Mouse (Mus musculus) MEL (cell line): ENCODE data around the gene Dag1. TPM values are rescaled to one million over a fixed set of nuclear protein-coding genes. Genes with fewer than 3 reads are reported as not detected.

ENCODE experiments used
- DNase-seq: peaks from one replicate; pipeline ENCODE4 v3.0.0; 2011; ENCODE audit warnings: low read depth, low spot score
- H3K27ac ChIP-seq: 2 replicates; pipeline ENCODE4 v1.5.1; 2012; ENCODE audit warnings: low read depth, mild to moderate bottlenecking, control low read depth, low read length, moderate library complexity; ENCODE audit not compliant: control insufficient read depth
- H3K27me3 ChIP-seq, 2 experiments: fragments of 150-350 bp in 1 of 2; sonication (generic) in 1 of 2; 2 replicates each; pipeline ENCODE4 v1.6.1; 2012; ENCODE audit warnings: low read length in 2 of 2, mild to moderate bottlenecking in 2 of 2, improper control_type of control experiment in 1 of 2, moderate library complexity in 1 of 2; ENCODE audit not compliant: insufficient read depth in 2 of 2, control insufficient read depth in 1 of 2
- H3K36me3 ChIP-seq, 2 experiments: 2 replicates each; pipeline ENCODE4 v1.6.1; 2012 to 2014; ENCODE audit warnings: low read length in 2 of 2, improper control_type of control experiment in 1 of 2, inconsistent platforms in 1 of 2, mild to moderate bottlenecking in 1 of 2; ENCODE audit not compliant: insufficient read depth in 2 of 2, control insufficient read depth in 1 of 2
- H3K4me1 ChIP-seq, 2 experiments: fragments of 150-350 bp in 1 of 2; sonication (generic) in 1 of 2; 2 replicates each; pipeline ENCODE4 v1.6.1; 2012; ENCODE audit warnings: low read length in 2 of 2, improper control_type of control experiment in 1 of 2, mild to moderate bottlenecking in 1 of 2; ENCODE audit not compliant: insufficient read depth in 2 of 2, control insufficient read depth in 1 of 2
- H3K4me3 ChIP-seq, 2 experiments: fragments of 150-350 bp in 1 of 2; sonication (generic) in 1 of 2; 2 replicates each; pipeline ENCODE4 v1.5.1; 2012; ENCODE audit warnings: low read depth in 2 of 2, low read length in 2 of 2, mild to moderate bottlenecking in 2 of 2, moderate library complexity in 2 of 2, control low read depth in 1 of 2, improper control_type of control experiment in 1 of 2; ENCODE audit not compliant: control insufficient read depth in 1 of 2, insufficient read depth in 1 of 2
- H3K79me2 ChIP-seq: 2 replicates; pipeline ENCODE4 v1.6.1; 2012; ENCODE audit warnings: mild to moderate bottlenecking, low read length, moderate library complexity; ENCODE audit not compliant: control insufficient read depth, poor library complexity, insufficient read depth
- H3K9ac ChIP-seq: 2 replicates; pipeline ENCODE4 v1.6.1; 2012; ENCODE audit warnings: low read depth, mild to moderate bottlenecking, control low read depth, low read length, moderate library complexity; ENCODE audit not compliant: control insufficient read depth, poor library complexity, severe bottlenecking
- H3K9me3 ChIP-seq: fragments of 150-350 bp; sonication (generic); replicated peaks from 2 replicates; pipeline ENCODE4 v1.6.1; 2012; ENCODE audit warnings: mild to moderate bottlenecking, low read length, improper control_type of control experiment, moderate library complexity; ENCODE audit not compliant: insufficient read depth
- BHLHE40 ChIP-seq: IDR thresholded peaks from 2 replicates; pipeline ENCODE4 v1.6.1; 2012; ENCODE audit warnings: low read depth, mild to moderate bottlenecking, inconsistent platforms, low read length, improper control_type of control experiment, borderline replicate concordance
- CHD1 ChIP-seq: IDR thresholded peaks from 2 replicates; pipeline ENCODE4 v1.6.1; 2012; ENCODE audit warnings: low read depth, mild to moderate bottlenecking, inconsistent platforms, low read length, improper control_type of control experiment
- CHD2 ChIP-seq: IDR thresholded peaks from 2 replicates; pipeline ENCODE4 v1.6.1; 2011; ENCODE audit warnings: low read length, improper control_type of control experiment
- CTCF ChIP-seq, 3 experiments: IDR thresholded peaks in 2 of 3; conservative IDR thresholded peaks in 1 of 3; 2 replicates each; pipeline ENCODE4 v1.5.1; 2011 to 2012; ENCODE audit warnings: low read length in 3 of 3, low read depth in 2 of 3, mild to moderate bottlenecking in 2 of 3, improper control_type of control experiment in 1 of 3, inconsistent platforms in 1 of 3, mixed read lengths in 1 of 3, moderate library complexity in 1 of 3; ENCODE audit not compliant: control insufficient read depth in 1 of 3, insufficient read depth in 1 of 3, poor library complexity in 1 of 3, severe bottlenecking in 1 of 3
- E2F4 ChIP-seq: IDR thresholded peaks from 2 replicates; pipeline ENCODE4 v1.6.1; 2011; ENCODE audit warnings: low read depth, low read length, improper control_type of control experiment, borderline replicate concordance
- ELF1 ChIP-seq: IDR thresholded peaks from 2 replicates; pipeline ENCODE4 v1.6.1; 2014; ENCODE audit warnings: low read depth, mild to moderate bottlenecking, inconsistent platforms, low read length, improper control_type of control experiment, moderate library complexity
- EP300 ChIP-seq, 2 experiments: IDR thresholded peaks; 2 replicates each; pipeline ENCODE4 v1.6.1; 2011; ENCODE audit warnings: improper control_type of control experiment in 2 of 2, low read length in 2 of 2, low read depth in 1 of 2, mild to moderate bottlenecking in 1 of 2
- ETS1 ChIP-seq: IDR thresholded peaks from 2 replicates; pipeline ENCODE4 v1.6.1; 2012; ENCODE audit warnings: low read depth, mild to moderate bottlenecking, inconsistent platforms, low read length, improper control_type of control experiment, moderate library complexity
- GABPA ChIP-seq: IDR thresholded peaks from 2 replicates; pipeline ENCODE4 v1.6.1; 2012; ENCODE audit warnings: low read depth, mild to moderate bottlenecking, inconsistent platforms, low read length, improper control_type of control experiment, moderate library complexity
- GATA1 ChIP-seq: IDR thresholded peaks from 2 replicates; pipeline ENCODE4 v1.6.1; 2011; ENCODE audit warnings: low read depth, low read length, improper control_type of control experiment
- HCFC1 ChIP-seq: IDR thresholded peaks from 2 replicates; pipeline ENCODE4 v1.6.1; 2012; ENCODE audit warnings: low read depth, mild to moderate bottlenecking, inconsistent platforms, low read length, improper control_type of control experiment, moderate library complexity
- JUND ChIP-seq: IDR thresholded peaks from 2 replicates; pipeline ENCODE4 v1.6.1; 2011; ENCODE audit warnings: low read depth, mild to moderate bottlenecking, improper control_type of control experiment, low read length
- KAT2A ChIP-seq: conservative IDR thresholded peaks from 2 replicates; pipeline ENCODE4 v1.6.1; 2012; ENCODE audit warnings: low read depth, low read length, improper control_type of control experiment, inconsistent platforms
- MAX ChIP-seq: IDR thresholded peaks from 2 replicates; pipeline ENCODE4 v1.6.1; 2011; ENCODE audit warnings: low read length, improper control_type of control experiment
- MAZ ChIP-seq: IDR thresholded peaks from 2 replicates; pipeline ENCODE4 v1.6.1; 2012; ENCODE audit warnings: low read depth, mild to moderate bottlenecking, inconsistent platforms, low read length, improper control_type of control experiment
- MEF2A ChIP-seq: IDR thresholded peaks from 2 replicates; pipeline ENCODE4 v1.6.1; 2014; ENCODE audit warnings: low read depth, mild to moderate bottlenecking, inconsistent platforms, low read length, improper control_type of control experiment; ENCODE audit not compliant: poor library complexity, insufficient replicate concordance, severe bottlenecking; ENCODE audit errors: extremely low read depth
- MXI1 ChIP-seq: IDR thresholded peaks from 2 replicates; pipeline ENCODE4 v1.6.1; 2011; ENCODE audit warnings: mild to moderate bottlenecking, low read depth, low read length, improper control_type of control experiment
- MYB ChIP-seq: IDR thresholded peaks from 2 replicates; pipeline ENCODE4 v1.6.1; 2011; ENCODE audit warnings: mild to moderate bottlenecking, low read depth, low read length, improper control_type of control experiment
- MYC ChIP-seq: IDR thresholded peaks from 2 replicates; pipeline ENCODE4 v1.6.1; 2011; ENCODE audit warnings: low read depth, mild to moderate bottlenecking, low read length, improper control_type of control experiment, moderate library complexity
- NELFE ChIP-seq: IDR thresholded peaks from 2 replicates; pipeline ENCODE4 v1.6.1; 2011; ENCODE audit warnings: low read depth, low read length, improper control_type of control experiment
- NRF1 ChIP-seq: IDR thresholded peaks from 2 replicates; pipeline ENCODE4 v1.6.1; 2014; ENCODE audit warnings: low read depth, mild to moderate bottlenecking, inconsistent platforms, low read length, improper control_type of control experiment, moderate library complexity; ENCODE audit not compliant: poor library complexity, insufficient read depth, severe bottlenecking
- POLR2A ChIP-seq, 2 experiments: IDR thresholded peaks; 2 replicates each; pipeline ENCODE4 v1.6.1; 2011 to 2012; ENCODE audit warnings: low read length in 2 of 2, mild to moderate bottlenecking in 2 of 2, control low read depth in 1 of 2, improper control_type of control experiment in 1 of 2, low read depth in 1 of 2, moderate library complexity in 1 of 2; ENCODE audit not compliant: control insufficient read depth in 1 of 2, insufficient read depth in 1 of 2, poor library complexity in 1 of 2
- POLR2AphosphoS2 ChIP-seq: IDR thresholded peaks from 2 replicates; pipeline ENCODE4 v1.6.1; 2011; ENCODE audit warnings: low read length, improper control_type of control experiment
- POLR2AphosphoS5 ChIP-seq: IDR thresholded peaks from 2 replicates; pipeline ENCODE4 v1.6.1; 2012; ENCODE audit warnings: low read depth, borderline replicate concordance, mild to moderate bottlenecking, inconsistent platforms, low read length, moderate library complexity, mixed read lengths
- RAD21 ChIP-seq: IDR thresholded peaks from 2 replicates; pipeline ENCODE4 v1.6.1; 2011; ENCODE audit warnings: mild to moderate bottlenecking, low read depth, low read length, improper control_type of control experiment
- RCOR1 ChIP-seq: IDR thresholded peaks from 2 replicates; pipeline ENCODE4 v1.6.1; 2012; ENCODE audit warnings: low read depth, mild to moderate bottlenecking, inconsistent platforms, low read length, improper control_type of control experiment
- SMC3 ChIP-seq: IDR thresholded peaks from 2 replicates; pipeline ENCODE4 v1.6.1; 2011; ENCODE audit warnings: low read depth, low read length, improper control_type of control experiment
- TBP ChIP-seq: IDR thresholded peaks from 2 replicates; pipeline ENCODE4 v1.8.0; 2011; ENCODE audit warnings: low read depth, low read length, improper control_type of control experiment
- TCF12 ChIP-seq: IDR thresholded peaks from 2 replicates; pipeline ENCODE4 v1.6.1; 2014; ENCODE audit warnings: low read depth, mild to moderate bottlenecking, inconsistent platforms, low read length, improper control_type of control experiment, moderate library complexity
- UBTF ChIP-seq: IDR thresholded peaks from 2 replicates; pipeline ENCODE4 v1.6.1; 2012; ENCODE audit warnings: low read depth, mild to moderate bottlenecking, inconsistent platforms, low read length, improper control_type of control experiment, moderate library complexity, borderline replicate concordance; ENCODE audit not compliant: insufficient read depth
- USF1 ChIP-seq: IDR thresholded peaks from 2 replicates; pipeline ENCODE4 v1.6.1; 2014; ENCODE audit warnings: low read depth, mild to moderate bottlenecking, inconsistent platforms, low read length, improper control_type of control experiment, moderate library complexity
- USF2 ChIP-seq, 2 experiments: IDR thresholded peaks; 2 replicates each; pipeline ENCODE4 v1.6.1; 2011 to 2012; ENCODE audit warnings: improper control_type of control experiment in 2 of 2, low read length in 2 of 2, borderline replicate concordance in 1 of 2, inconsistent platforms in 1 of 2, low read depth in 1 of 2, mild to moderate bottlenecking in 1 of 2; ENCODE audit not compliant: insufficient read depth in 1 of 2
- ZC3H11A ChIP-seq: IDR thresholded peaks from 2 replicates; pipeline ENCODE4 v1.6.1; 2012; ENCODE audit warnings: low read depth, mild to moderate bottlenecking, inconsistent platforms, low read length, improper control_type of control experiment
- ZKSCAN1 ChIP-seq: IDR thresholded peaks from 2 replicates; pipeline ENCODE4 v1.6.1; 2012; ENCODE audit warnings: low read depth, mild to moderate bottlenecking, inconsistent platforms, low read length, improper control_type of control experiment, moderate library complexity
- ZNF384 ChIP-seq: IDR thresholded peaks from 2 replicates; pipeline ENCODE4 v1.6.1; 2012; ENCODE audit warnings: low read depth, mild to moderate bottlenecking, inconsistent platforms, low read length, improper control_type of control experiment
- polyA plus RNA-seq, 2 experiments: library from polyadenylated mRNA; stranded (reverse) in 1 of 2; unstranded in 1 of 2; fragments of >175 nt in 1 of 2; fragments of >200 nt in 1 of 2; gene quantifications; 2 replicates each; pipeline versions ENCODE4 v1.2.1 to v1.2.4; 2012; ENCODE audit warnings: low replicate concordance in 2 of 2, low read depth in 1 of 2; ENCODE audit not compliant: insufficient read length in 2 of 2, insufficient read depth in 1 of 2, missing spikeins in 1 of 2
- total RNA-seq: library from RNA; depleted of rRNA; stranded (reverse); fragments of 300-350 nt; gene quantifications from 2 replicates; pipeline ENCODE4 v1.2.3, GENCODE M21; 2012

The Dag1 gene
- total and polyA plus RNA-seq, 3 experiments, result 7.8 to 27.6 TPM; not detected in 1

GRCm38 (mm10) chr9:108290016-108290750 is 26.4 kb upstream of the Dag1 start, which contains the start of gene Nicn1:
Gene Nicn1 (plus strand): TSS chr9:108290429.
- peak within 1 kb of the TSS; percentile 66 for H3K9ac ChIP-seq
- no peaks in the 10 kb centered on the region for H3K27me3 ChIP-seq
- no peaks in the 10 kb centered on the region for H3K79me2 ChIP-seq
- H3K36me3 ChIP-seq, result peaks cover 0 to 3% of the 10 kb centered on the region in 2 experiments; a peak in 2 of 4 replicates
- H3K4me1 ChIP-seq, result peaks cover 0 to 3% of the 10 kb centered on the region in 2 experiments; a peak in 1 of 4 replicates
- peak; percentile 98 for DNase-seq
- H3K4me3 ChIP-seq, result peak within 1 kb of the TSS; percentile 74 to 81
- peak within 1 kb of the TSS; percentile 64 for H3K27ac ChIP-seq
- H3K9me3 ChIP-seq, result no peaks in the 10 kb centered on the region
- TF ChIP-seq ELF1, result peak; percentile 63; the same call in 1 of the 2 replicates
- TF ChIP-seq NELFE, result peak; percentile 69
- TF ChIP-seq MYB, result peak; percentile 85
- TF ChIP-seq MAX, result peak; percentile 14; the same call in 1 of the 2 replicates
- peak; percentile 86 for TF ChIP-seq GATA1
- no peak for TF ChIP-seq MEF2A
- TF ChIP-seq POLR2A (IDR thresholded peaks at IDR 0.05; ENCODE audit: control insufficient read depth in 1 of 2, insufficient read depth in 1 of 2, low read depth in 1 of 2, low read length in 2 of 2, poor library complexity in 1 of 2), result peak; percentile 54 to 86; a peak in 2 of 4 replicates
- TF ChIP-seq MXI1, result peak; percentile 67
- TF ChIP-seq MYC, result 0 out of 2 replicates have a peak, but pooled peaks have one; percentile 53
- no peak for TF ChIP-seq ZKSCAN1
- 0 out of 2 replicates have a peak, but pooled peaks have one; percentile 9 for TF ChIP-seq GABPA
- TF ChIP-seq CHD1, result no peak
- peak; percentile 100 for TF ChIP-seq HCFC1
- no peak for TF ChIP-seq NRF1
- TF ChIP-seq POLR2AphosphoS5, result no peak
- TF ChIP-seq USF2 (IDR thresholded peaks at IDR 0.05; ENCODE audit: borderline replicate concordance in 1 of 2, insufficient read depth in 1 of 2, low read depth in 1 of 2, low read length in 2 of 2), result no peak
- TF ChIP-seq BHLHE40, result no peak
- no peak for TF ChIP-seq USF1
- no peak for TF ChIP-seq MAZ
- TF ChIP-seq EP300 (IDR thresholded peaks at IDR 0.05; ENCODE audit: low read depth in 1 of 2, low read length in 2 of 2), result no peak
- peak; percentile 22; the same call in 1 of the 2 replicates for TF ChIP-seq RCOR1
- TF ChIP-seq CTCF (IDR thresholded peaks at IDR 0.05 in 2 of 3, conservative IDR thresholded peaks at IDR 0.05 in 1 of 3; ENCODE audit: control insufficient read depth in 1 of 3, insufficient read depth in 1 of 3, low read depth in 2 of 3, low read length in 3 of 3, poor library complexity in 1 of 3, severe bottlenecking in 1 of 3), result no peak
- TF ChIP-seq RAD21, result no peak
- TF ChIP-seq E2F4, result no peak
- TF ChIP-seq JUND, result no peak
- TF ChIP-seq SMC3, result no peak
- no peak for TF ChIP-seq ETS1
- peak; percentile 84 for TF ChIP-seq CHD2
- TF ChIP-seq TBP, result peak; percentile 87
- TF ChIP-seq KAT2A, result peak; percentile 95
- TF ChIP-seq UBTF, result no peak
- TF ChIP-seq POLR2AphosphoS2, result peak; percentile 50; the same call in 1 of the 2 replicates
- TF ChIP-seq TCF12, result no peak
- no peak for TF ChIP-seq ZC3H11A
- no peak for TF ChIP-seq ZNF384
